Mouse (Mus musculus): Measurements from ENCODE around the gene Btbd9. TPM values are rescaled to one million over a fixed set of nuclear protein-coding genes. Genes with fewer than 3 reads are reported as not detected.

Gene Btbd9
- polyA plus RNA-seq, 1 experiment from 2014 or later, result 139 TPM

GRCm38 (mm10) chr17:30297432-30297831 lies 278.9 kb downstream of the Btbd9 start:
- Histone ChIP-seq H3K4me3 (no peak overlapping the region), H3K9ac (no peak overlapping the region), H3K4me1 (replicated peaks) (peaks cover 35% of the 10 kb centered on the region), H3K36me3 (no peaks in the 10 kb centered on the region), H3K27me3 (no peaks in the 10 kb centered on the region), H3K27ac (replicated peaks) (no peak overlapping the region), H3K4me2 (no peak overlapping the region), H3K9me3 (no peaks in the 10 kb centered on the region)
- WGBS, result 94% methylated on average over 8 of the region's 8 CpGs
- no peak for ATAC-seq (ENCODE audit: low FRiP score, low read depth)

- 23% methylated on average over 8 of the region's 8 CpGs for WGBS
- Histone ChIP-seq H3K4me1 (replicated peaks) (peaks cover 32% of the 10 kb centered on the region), H3K9ac (no peak overlapping the region), H3K4me3 (no peak overlapping the region), H3K27me3 (no peaks in the 10 kb centered on the region), H3K9me3 (no peaks in the 10 kb centered on the region), H3K4me2 (no peak overlapping the region), H3K27ac (replicated peaks) (no peak overlapping the region), H3K36me3 (no peaks in the 10 kb centered on the region)
- ATAC-seq (ENCODE audit: low FRiP score, low read depth), result no peak
These were observed 280.2 kb downstream of the Btbd9 start for GRCm38 (mm10) chr17:30296069-30296468.

GRCm38 (mm10) chr17:30292666-30293065 lies 283.6 kb downstream of the Btbd9 start:
- no peak overlapping the region for H3K9ac ChIP-seq
- H3K27me3 ChIP-seq, result no peaks in the 10 kb centered on the region
- no peaks in the 10 kb centered on the region for H3K36me3 ChIP-seq
- no peaks in the 10 kb centered on the region for H3K9me3 ChIP-seq
- no peak overlapping the region for H3K27ac ChIP-seq (replicated peaks)
- no peak overlapping the region for H3K4me3 ChIP-seq
- ATAC-seq (ENCODE audit: low FRiP score, low read depth), result no peak
- no peak overlapping the region for H3K4me2 ChIP-seq
- WGBS, result 61% methylated on average over 6 of the region's 6 CpGs
- peaks cover 19% of the 10 kb centered on the region for H3K4me1 ChIP-seq (replicated peaks)

- H3K9ac ChIP-seq, result no peak overlapping the region
- no peaks in the 10 kb centered on the region for H3K27me3 ChIP-seq
- no peaks in the 10 kb centered on the region for H3K9me3 ChIP-seq
- no peak for ATAC-seq (ENCODE audit: low FRiP score, low read depth)
- peaks cover 15% of the 10 kb centered on the region for H3K4me1 ChIP-seq (replicated peaks)
- no peak overlapping the region for H3K27ac ChIP-seq (replicated peaks)
- H3K4me2 ChIP-seq, result no peak overlapping the region
- 92% methylated on average over 2 of the region's 2 CpGs for WGBS
- H3K4me3 ChIP-seq, result no peak overlapping the region
- no peaks in the 10 kb centered on the region for H3K36me3 ChIP-seq
These were observed 290.6 kb downstream of the Btbd9 start for GRCm38 (mm10) chr17:30285641-30286040.

GRCm38 (mm10) chr17:30283460-30284050 lies 292.7 kb downstream of the Btbd9 start:
- Histone ChIP-seq H3K4me3 (no peak overlapping the region), H3K27me3 (no peaks in the 10 kb centered on the region), H3K27ac (replicated peaks) (no peak overlapping the region), H3K9me3 (no peaks in the 10 kb centered on the region), H3K9ac (no peak overlapping the region), H3K36me3 (no peaks in the 10 kb centered on the region), H3K4me2 (no peak overlapping the region), H3K4me1 (replicated peaks) (peaks cover 27% of the 10 kb centered on the region)
- WGBS, result 76% methylated on average over 4 of the region's 4 CpGs
- no peak for ATAC-seq (ENCODE audit: low FRiP score, low read depth)

GRCm38 (mm10) chr17:30283001-30283400 lies 293.3 kb downstream of the Btbd9 start:
- no peak for ATAC-seq (ENCODE audit: low FRiP score, low read depth)
- Histone ChIP-seq H3K4me2 (no peak overlapping the region), H3K9me3 (no peaks in the 10 kb centered on the region), H3K27ac (replicated peaks) (no peak overlapping the region), H3K4me3 (no peak overlapping the region), H3K36me3 (no peaks in the 10 kb centered on the region), H3K9ac (no peak overlapping the region), H3K27me3 (no peaks in the 10 kb centered on the region), H3K4me1 (replicated peaks) (peaks cover 27% of the 10 kb centered on the region)

GRCm38 (mm10) chr17:30280323-30281118 lies 295.8 kb downstream of the Btbd9 start:
- no peak overlapping the region for H3K27ac ChIP-seq (replicated peaks)
- no peak overlapping the region for H3K4me2 ChIP-seq
- no peak overlapping the region for H3K9ac ChIP-seq
- ATAC-seq (ENCODE audit: low FRiP score, low read depth), result no peak
- no peaks in the 10 kb centered on the region for H3K36me3 ChIP-seq
- no peaks in the 10 kb centered on the region for H3K27me3 ChIP-seq
- no peak overlapping the region for H3K4me3 ChIP-seq
- peaks cover 22% of the 10 kb centered on the region for H3K4me1 ChIP-seq (replicated peaks)
- no peaks in the 10 kb centered on the region for H3K9me3 ChIP-seq
- 66% methylated on average over 7 of the region's 7 CpGs for WGBS

GRCm38 (mm10) chr17:30279684-30280083 lies 296.6 kb downstream of the Btbd9 start:
- Histone ChIP-seq H3K27ac (replicated peaks) (0 out of 2 replicates have a peak overlapping the region, but pooled peaks have one; percentile 10), H3K9me3 (no peaks in the 10 kb centered on the region)
- ATAC-seq (ENCODE audit: low FRiP score, low read depth), result no peak

GRCm38 (mm10) chr17:30278596-30279378 lies 297.5 kb downstream of the Btbd9 start:
- H3K4me3 ChIP-seq, result no peak overlapping the region
- no peak overlapping the region for H3K9ac ChIP-seq
- H3K4me2 ChIP-seq, result no peak overlapping the region
- no peaks in the 10 kb centered on the region for H3K9me3 ChIP-seq
- ATAC-seq (ENCODE audit: low FRiP score, low read depth), result peak; percentile 42; the same call in 1 of the 2 replicates
- WGBS, result 18% methylated on average over 16 of the region's 16 CpGs
- peaks cover 7% of the 10 kb centered on the region; the same call in 1 of the 2 replicates for H3K36me3 ChIP-seq
- no peaks in the 10 kb centered on the region for H3K27me3 ChIP-seq
- peak overlapping the region; percentile 10; the same call in 1 of the 2 replicates for H3K27ac ChIP-seq (replicated peaks)
- H3K4me1 ChIP-seq (replicated peaks), result peaks cover 13% of the 10 kb centered on the region

More at GRCm38 (mm10) chr17:30279684-30280083, 296.6 kb downstream of the Btbd9 start:
- Histone ChIP-seq H3K36me3 (peaks cover under 1% of the 10 kb centered on the region; the same call in 1 of the 2 replicates), H3K4me1 (replicated peaks) (peaks cover 17% of the 10 kb centered on the region), H3K4me2 (no peak overlapping the region), H3K9ac (no peak overlapping the region), H3K4me3 (no peak overlapping the region), H3K27me3 (no peaks in the 10 kb centered on the region)
- 20% methylated on average over 5 of the region's 5 CpGs for WGBS

- no peaks in the 10 kb centered on the region for H3K9me3 ChIP-seq
- H3K36me3 ChIP-seq, result peaks cover 7% of the 10 kb centered on the region; the same call in 1 of the 2 replicates
- 82% methylated on average over 4 of the region's 4 CpGs for whole genome bisulfite sequencing
- H3K4me1 ChIP-seq (replicated peaks), result peaks cover 13% of the 10 kb centered on the region
- H3K9ac ChIP-seq, result no peak overlapping the region
- H3K4me2 ChIP-seq, result no peak overlapping the region
- H3K27ac ChIP-seq (replicated peaks), result no peak overlapping the region
- no peak overlapping the region for H3K4me3 ChIP-seq
- no peak for ATAC-seq (ENCODE audit: low FRiP score, low read depth)
- H3K27me3 ChIP-seq, result no peaks in the 10 kb centered on the region
These were observed 299.8 kb downstream of the Btbd9 start for GRCm38 (mm10) chr17:30276477-30276876.

- Histone ChIP-seq H3K27ac (replicated peaks) (no peak overlapping the region; the same call in 1 of the 2 replicates), H3K4me3 (no peak overlapping the region), H3K4me1 (replicated peaks) (no peaks in the 10 kb centered on the region), H3K9ac (no peak overlapping the region), H3K4me2 (no peak overlapping the region), H3K27me3 (no peaks in the 10 kb centered on the region), H3K9me3 (no peaks in the 10 kb centered on the region), H3K36me3 (peaks cover 7% of the 10 kb centered on the region; the same call in 1 of the 2 replicates)
- ATAC-seq (ENCODE audit: low FRiP score, low read depth), result no peak
- WGBS, result 72% methylated on average over 6 of the region's 6 CpGs
These were observed 303.5 kb downstream of the Btbd9 start for GRCm38 (mm10) chr17:30272769-30273168.

All from hindbrain, embryonic 15.5 days (tissue).